Mouse (Mus musculus): ENCODE results near the gene Snrpf.

- TF ChIP-seq CTCF (IDR thresholded peaks at IDR 0.05; ENCODE audit: low read depth, low read length) (peak; percentile 7; the same call in 1 of the 2 replicates), POLR2A (IDR thresholded peaks at IDR 0.05; ENCODE audit: extremely low read depth, insufficient read depth, low read length) (no peak)
Observed at GRCm38 (mm10) chr10:93608051-93608450, 18.5 kb upstream of the Snrpf start.

Data from liver, adult 2 months (tissue).